Mouse (Mus musculus) midbrain, embryonic 12.5 days (tissue): ENCODE data around the gene Trappc2l. TPM values are rescaled to one million over a fixed set of nuclear protein-coding genes. Genes with fewer than 3 reads are reported as not detected.

Experiments
- ATAC-seq: fragments of 200-750 bp; cut with Nextera tagmentation; 2 replicates; pipeline ENCODE4 v1.8.0; 2017; ENCODE audit warnings: low read depth, moderate TSS enrichment, moderate library complexity; ENCODE audit not compliant: low FRiP score
- H3K27ac ChIP-seq: fragments of 300-500 bp; sonication (generic); replicated peaks from 2 replicates; pipeline ENCODE4 v1.5.1; 2016; ENCODE audit warnings: mild to moderate bottlenecking
- H3K27me3 ChIP-seq: fragments of 300-500 bp; sonication (generic); 2 replicates; pipeline ENCODE4 v1.6.1; 2016; ENCODE audit warnings: mild to moderate bottlenecking
- H3K36me3 ChIP-seq: fragments of 300-500 bp; sonication (generic); 2 replicates; pipeline ENCODE4 v1.6.1; 2016
- H3K4me1 ChIP-seq: fragments of 300-500 bp; sonication (generic); 2 replicates; pipeline ENCODE4 v1.6.1; 2016
- H3K4me2 ChIP-seq: fragments of 300-500 bp; sonication (generic); replicated peaks from 2 replicates; pipeline ENCODE4 v1.6.1; 2016; ENCODE audit warnings: mild to moderate bottlenecking, moderate library complexity
- H3K4me3 ChIP-seq: fragments of 300-500 bp; sonication (generic); 2 replicates; pipeline ENCODE4 v1.5.1; 2016; ENCODE audit warnings: mild to moderate bottlenecking
- H3K9ac ChIP-seq: fragments of 300-500 bp; sonication (generic); replicated peaks from 2 replicates; pipeline ENCODE4 v1.6.1; 2016; ENCODE audit warnings: mild to moderate bottlenecking, moderate library complexity
- H3K9me3 ChIP-seq: fragments of 300-500 bp; sonication (generic); 2 replicates; pipeline ENCODE4 v1.6.1; 2016; ENCODE audit warnings: mild to moderate bottlenecking
- WGBS: fragments of 180-500 bp; shearing (Covaris S2); methylation state at CpG from one replicate; pipeline ENCODE4 v1.1.7; 2016; 5-methylcytosine and 5-hydroxymethylcytosine counted together
- polyA plus RNA-seq: library from polyadenylated mRNA; unstranded; fragments of >200 nt; fragmentation: Nextera tagmentation; extraction: Ambion mirVana; gene quantifications from 2 replicates; pipeline ENCODE4 v1.2.1, GENCODE M21; 2016

Trappc2l gene
- polyA plus RNA-seq: 50.4 and 57.5 TPM in 2 replicates

- WGBS: under 1% methylated on average over 56 of the region's 57 CpGs
- 0 out of 2 replicates have a peak, but pooled peaks cover 9% of the 10 kb centered on the region for H3K36me3 ChIP-seq
- peak within 1 kb of the TSS; percentile 74 for H3K4me3 ChIP-seq
- peak; percentile 95 for ATAC-seq
- H3K9ac ChIP-seq: peak within 1 kb of the TSS; percentile 68
- H3K27me3 ChIP-seq: no peaks in the 10 kb centered on the region
- H3K4me2 ChIP-seq: peak within 1 kb of the TSS; percentile 88
- no peaks in the 10 kb centered on the region for H3K9me3 ChIP-seq
- H3K27ac ChIP-seq: peak within 1 kb of the TSS; percentile 90
- peaks cover 18% of the 10 kb centered on the region for H3K4me1 ChIP-seq
These were observed at the start of gene Trappc2l, which contains the start of gene Galns for GRCm38 (mm10) chr8:122611295-122612133. Trappc2l (plus strand) TSS chr8:122611640. Galns (minus strand) TSS chr8:122611463.

- no peaks in the 10 kb centered on the region for H3K9me3 ChIP-seq
- no peak overlapping the region for H3K4me3 ChIP-seq
- H3K4me1 ChIP-seq: peaks cover 28% of the 10 kb centered on the region
- ATAC-seq: no peak
- 89% methylated on average over 25 of the region's 25 CpGs for WGBS
- no peak overlapping the region for H3K9ac ChIP-seq
- H3K27me3 ChIP-seq: no peaks in the 10 kb centered on the region
- H3K27ac ChIP-seq: no peak overlapping the region
- no peak overlapping the region for H3K4me2 ChIP-seq
- H3K36me3 ChIP-seq: no peaks in the 10 kb centered on the region
These were observed 46.8 kb upstream of the Trappc2l start for GRCm38 (mm10) chr8:122564363-122565352.

GRCm38 (mm10) chr8:122566766-122567165 is 44.7 kb upstream of the Trappc2l start:
- Histone ChIP-seq H3K4me1 (peaks cover 28% of the 10 kb centered on the region), H3K9ac (peak overlapping the region; percentile 83), H3K36me3 (peaks cover 21% of the 10 kb centered on the region), H3K9me3 (no peaks in the 10 kb centered on the region), H3K4me2 (peak overlapping the region; percentile 90), H3K4me3 (peak overlapping the region; percentile 79), H3K27ac (peak overlapping the region; percentile 87), H3K27me3 (no peaks in the 10 kb centered on the region)
- ATAC-seq: 0 out of 2 replicates have a peak, but pooled peaks have one; percentile 1
- WGBS: 24% methylated on average over 6 of the region's 6 CpGs

GRCm38 (mm10) chr8:122567361-122568108 is 43.9 kb upstream of the Trappc2l start, which contains the start of gene Cdt1:
Cdt1 (plus strand) TSS chr8:122568015.
- H3K4me3 ChIP-seq: peak within 1 kb of the TSS; percentile 79
- peaks cover 29% of the 10 kb centered on the region for H3K36me3 ChIP-seq
- ATAC-seq: peak; percentile 94
- H3K9ac ChIP-seq: peak within 1 kb of the TSS; percentile 83
- no peaks in the 10 kb centered on the region for H3K27me3 ChIP-seq
- H3K4me1 ChIP-seq: peaks cover 30% of the 10 kb centered on the region
- peak within 1 kb of the TSS; percentile 87 for H3K27ac ChIP-seq
- H3K9me3 ChIP-seq: no peaks in the 10 kb centered on the region
- WGBS: under 1% methylated on average over 62 of the region's 62 CpGs
- peak within 1 kb of the TSS; percentile 90 for H3K4me2 ChIP-seq

GRCm38 (mm10) chr8:122568109-122568504 is 43.3 kb upstream of the Trappc2l start:
- peaks cover 34% of the 10 kb centered on the region for H3K36me3 ChIP-seq
- peak overlapping the region; percentile 79 for H3K4me3 ChIP-seq
- H3K4me2 ChIP-seq: peak overlapping the region; percentile 90
- H3K4me1 ChIP-seq: peaks cover 35% of the 10 kb centered on the region
- peak overlapping the region; percentile 83 for H3K9ac ChIP-seq
- no peaks in the 10 kb centered on the region for H3K9me3 ChIP-seq
- WGBS: 0% methylated on average over 34 of the region's 34 CpGs
- H3K27me3 ChIP-seq: no peaks in the 10 kb centered on the region
- peak; percentile 59 for ATAC-seq
- H3K27ac ChIP-seq: peak overlapping the region; percentile 83

GRCm38 (mm10) chr8:122568881-122569309 is 42.5 kb upstream of the Trappc2l start:
- Histone ChIP-seq H3K27ac (no peak overlapping the region), H3K9ac (peak overlapping the region; percentile 83), H3K9me3 (no peaks in the 10 kb centered on the region), H3K4me1 (peaks cover 38% of the 10 kb centered on the region), H3K36me3 (peaks cover 36% of the 10 kb centered on the region), H3K27me3 (no peaks in the 10 kb centered on the region), H3K4me2 (peak overlapping the region; percentile 90), H3K4me3 (peak overlapping the region; percentile 79)
- 16% methylated on average over 10 of the region's 10 CpGs for WGBS
- no peak for ATAC-seq

- no peak overlapping the region for H3K27ac ChIP-seq
- 71% methylated on average over 9 of the region's 9 CpGs for WGBS
- H3K9ac ChIP-seq: peak overlapping the region; percentile 83
- H3K4me3 ChIP-seq: peak overlapping the region; percentile 79
- H3K9me3 ChIP-seq: no peaks in the 10 kb centered on the region
- H3K36me3 ChIP-seq: peaks cover 36% of the 10 kb centered on the region
- peak overlapping the region; percentile 90 for H3K4me2 ChIP-seq
- H3K27me3 ChIP-seq: no peaks in the 10 kb centered on the region
- peaks cover 38% of the 10 kb centered on the region for H3K4me1 ChIP-seq
- no peak for ATAC-seq
These were observed 42.1 kb upstream of the Trappc2l start for GRCm38 (mm10) chr8:122569329-122569728.

- 95% methylated on average over 16 of the region's 16 CpGs for WGBS
- Histone ChIP-seq H3K36me3 (peaks cover 39% of the 10 kb centered on the region), H3K4me3 (no peak overlapping the region)
These were observed 41.4 kb upstream of the Trappc2l start for GRCm38 (mm10) chr8:122569996-122570395.

GRCm38 (mm10) chr8:122571153-122571552 is 40.3 kb upstream of the Trappc2l start:
- Histone ChIP-seq H3K9me3 (no peaks in the 10 kb centered on the region), H3K4me2 (no peak overlapping the region), H3K36me3 (peaks cover 39% of the 10 kb centered on the region), H3K4me1 (peaks cover 56% of the 10 kb centered on the region), H3K27me3 (no peaks in the 10 kb centered on the region), H3K9ac (no peak overlapping the region), H3K4me3 (no peak overlapping the region), H3K27ac (no peak overlapping the region)
- no peak for ATAC-seq
- 92% methylated on average over 11 of the region's 11 CpGs for WGBS

More at GRCm38 (mm10) chr8:122569996-122570395, 41.4 kb upstream of the Trappc2l start:
- Histone ChIP-seq H3K9ac (no peak overlapping the region), H3K9me3 (no peaks in the 10 kb centered on the region), H3K27me3 (no peaks in the 10 kb centered on the region), H3K27ac (no peak overlapping the region), H3K4me2 (no peak overlapping the region), H3K4me1 (peaks cover 45% of the 10 kb centered on the region)
- no peak for ATAC-seq

GRCm38 (mm10) chr8:122571750-122572267 is 39.6 kb upstream of the Trappc2l start:
- no peak overlapping the region for H3K9ac ChIP-seq
- H3K4me2 ChIP-seq: no peak overlapping the region
- H3K27me3 ChIP-seq: no peaks in the 10 kb centered on the region
- peaks cover 39% of the 10 kb centered on the region for H3K36me3 ChIP-seq
- no peak overlapping the region for H3K27ac ChIP-seq
- H3K4me1 ChIP-seq: peaks cover 51% of the 10 kb centered on the region
- WGBS: 95% methylated on average over 17 of the region's 17 CpGs
- no peaks in the 10 kb centered on the region for H3K9me3 ChIP-seq
- no peak for ATAC-seq
- H3K4me3 ChIP-seq: no peak overlapping the region

GRCm38 (mm10) chr8:122572751-122573150 is 38.7 kb upstream of the Trappc2l start:
- no peaks in the 10 kb centered on the region for H3K27me3 ChIP-seq
- peaks cover 39% of the 10 kb centered on the region for H3K36me3 ChIP-seq
- H3K4me1 ChIP-seq: peaks cover 54% of the 10 kb centered on the region
- no peak overlapping the region for H3K9ac ChIP-seq
- ATAC-seq: no peak
- H3K4me3 ChIP-seq: no peak overlapping the region
- H3K4me2 ChIP-seq: no peak overlapping the region
- H3K27ac ChIP-seq: 0 out of 2 replicates have a peak overlapping the region, but pooled peaks have one; percentile 11
- WGBS: 91% methylated on average over 3 of the region's 3 CpGs
- H3K9me3 ChIP-seq: no peaks in the 10 kb centered on the region
